Mouse (Mus musculus) neutrophil, adult 59 days (primary cell): Measurements from ENCODE around the gene 4933436I01Rik. TPM values are rescaled to one million over a fixed set of nuclear protein-coding genes. Genes with fewer than 3 reads are reported as not detected.

Source experiments
- total RNA-seq, 2 experiments: library from RNA; stranded (reverse); gene quantifications; 1 replicate in 1 of 2; 2 replicates in 1 of 2; pipeline ENCODE4 v1.2.4; 2023

4933436I01Rik gene
- total RNA-seq = not detected

GRCm38 (mm10) chrX:67921350-67921749 lies at the start of gene 4933436I01Rik:
Gene 4933436I01Rik, minus strand, starts transcription at chrX:67921450.

Other genes starting within 250 kb of the 4933436I01Rik start
- not detected for gene Gm1140, start 227.9 kb downstream of the 4933436I01Rik start, total RNA-seq
- gene Gm14692, start 225.8 kb downstream of the 4933436I01Rik start, total RNA-seq = not detected